Mouse (Mus musculus) heart, embryonic 13.5 days (tissue): ENCODE data around the gene Rps27. TPM values are rescaled to one million over a fixed set of nuclear protein-coding genes. Genes with fewer than 3 reads are reported as not detected.

ENCODE experiments used
- ATAC-seq: fragments of 200-750 bp; cut with Nextera tagmentation; 2 replicates; pipeline ENCODE4 v1.8.0; 2017; ENCODE audit warnings: moderate TSS enrichment; ENCODE audit not compliant: insufficient number of reproducible peaks, low FRiP score, low TSS enrichment; ENCODE audit errors: extremely low read depth
- H3K27ac ChIP-seq: fragments of 300-500 bp; sonication (generic); replicated peaks from 2 replicates; pipeline ENCODE4 v1.5.1; 2015; ENCODE audit warnings: moderate library complexity, mild to moderate bottlenecking, inconsistent platforms
- H3K27me3 ChIP-seq: fragments of 300-500 bp; sonication (generic); replicated peaks from 2 replicates; pipeline ENCODE4 v1.6.1; 2015; ENCODE audit warnings: mild to moderate bottlenecking, inconsistent platforms
- H3K36me3 ChIP-seq: fragments of 300-500 bp; sonication (generic); 2 replicates; pipeline ENCODE4 v1.6.1; 2015; ENCODE audit warnings: mild to moderate bottlenecking, inconsistent platforms
- H3K4me1 ChIP-seq: fragments of 300-500 bp; sonication (generic); 2 replicates; pipeline ENCODE4 v1.6.1; 2015; ENCODE audit warnings: inconsistent platforms
- H3K4me2 ChIP-seq: fragments of 300-500 bp; sonication (generic); 2 replicates; pipeline ENCODE4 v1.6.1; 2015; ENCODE audit warnings: inconsistent platforms, mild to moderate bottlenecking, moderate library complexity
- H3K4me3 ChIP-seq: fragments of 300-500 bp; sonication (generic); 2 replicates; pipeline ENCODE4 v1.5.1; 2015; ENCODE audit warnings: moderate library complexity, mild to moderate bottlenecking, inconsistent platforms
- H3K9ac ChIP-seq: fragments of 300-500 bp; sonication (generic); 2 replicates; pipeline ENCODE4 v1.6.1; 2015; ENCODE audit warnings: inconsistent platforms, mild to moderate bottlenecking, moderate library complexity
- H3K9me3 ChIP-seq: fragments of 300-500 bp; sonication (generic); 2 replicates; pipeline ENCODE4 v1.6.1; 2016; ENCODE audit warnings: inconsistent platforms
- WGBS: fragments of 180-500 bp; shearing (Covaris S2); methylation state at CpG from one replicate; pipeline ENCODE4 v1.1.7; 2015; ENCODE audit warnings: mixed read lengths; 5-methylcytosine and 5-hydroxymethylcytosine counted together
- polyA plus RNA-seq: library from polyadenylated mRNA; unstranded; fragments of >200 nt; fragmentation: Nextera tagmentation; extraction: Ambion mirVana; gene quantifications from 2 replicates; pipeline ENCODE4 v1.2.1, GENCODE M21; 2015

The Rps27 gene
- polyA plus RNA-seq, 1 experiment from 2014 or later = 878 TPM

DNA sequence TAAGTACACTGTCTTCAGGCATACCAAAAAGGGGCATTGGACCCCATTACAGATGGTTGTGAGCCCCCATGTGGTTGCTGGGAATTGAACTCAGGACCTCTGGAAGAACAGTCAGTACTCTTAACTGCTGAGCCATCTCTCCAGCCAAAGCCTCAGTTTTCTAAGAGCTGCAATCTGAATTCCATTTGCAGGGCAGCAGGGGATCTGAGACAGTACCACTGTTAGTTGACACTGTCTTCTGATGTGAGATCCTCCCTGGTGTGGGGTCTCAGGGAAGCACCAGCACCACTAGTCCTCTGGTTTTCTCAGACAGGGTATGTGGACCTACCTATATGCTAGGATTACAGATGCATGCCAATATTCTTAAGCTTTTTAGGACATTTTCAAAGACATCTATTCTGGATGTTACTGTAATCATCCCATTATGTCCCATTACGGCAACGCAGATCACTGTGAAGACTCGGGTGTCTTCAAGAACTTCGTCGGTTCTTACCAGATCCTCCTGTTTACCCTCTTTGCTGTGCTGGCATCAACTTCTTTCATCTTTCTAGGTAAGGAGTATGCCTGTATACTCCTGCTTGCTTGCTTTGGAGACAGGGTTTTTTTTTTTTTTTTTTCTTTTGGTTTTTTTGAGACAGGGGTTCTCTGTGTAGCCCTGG is 3.4 kb downstream of the Rps27 start:
- Histone ChIP-seq H3K4me2 (no peak overlapping the region), H3K9ac (no peak overlapping the region), H3K4me1 (peaks cover 44% of the 10 kb centered on the region), H3K36me3 (peaks cover 60% of the 10 kb centered on the region), H3K9me3 (no peaks in the 10 kb centered on the region), H3K4me3 (no peak overlapping the region), H3K27me3 (no peaks in the 10 kb centered on the region), H3K27ac (no peak overlapping the region)
- no peak for ATAC-seq
- WGBS = 87% methylated on average over 5 of the region's 5 CpGs

DNA sequence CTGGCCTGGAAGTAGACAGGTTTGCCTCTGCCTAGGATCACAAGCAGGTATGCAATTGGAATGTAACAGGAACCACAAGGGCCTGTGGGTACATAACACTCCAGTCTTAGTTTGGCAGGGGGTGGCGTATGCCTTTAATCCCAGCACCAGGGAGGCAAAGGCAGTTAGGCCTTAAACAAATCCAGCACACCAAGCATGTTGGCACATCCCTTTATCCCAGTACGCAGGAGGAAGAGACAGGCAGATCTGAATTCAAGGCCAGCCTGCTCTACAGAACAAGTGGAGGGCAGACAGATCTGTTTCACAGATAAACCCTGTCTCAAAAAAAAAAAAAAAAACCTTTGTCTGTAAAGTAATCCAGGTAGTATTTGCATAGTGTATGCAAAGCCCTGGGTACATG is 4.8 kb downstream of the Rps27 start:
- Histone ChIP-seq H3K4me1 (peaks cover 40% of the 10 kb centered on the region), H3K9me3 (no peaks in the 10 kb centered on the region), H3K4me3 (no peak overlapping the region), H3K36me3 (peaks cover 60% of the 10 kb centered on the region), H3K9ac (no peak overlapping the region), H3K27ac (peak overlapping the region; percentile 21), H3K27me3 (no peaks in the 10 kb centered on the region), H3K4me2 (no peak overlapping the region)
- 72% methylated on average over 2 of the region's 2 CpGs for WGBS
- no peak for ATAC-seq

DNA sequence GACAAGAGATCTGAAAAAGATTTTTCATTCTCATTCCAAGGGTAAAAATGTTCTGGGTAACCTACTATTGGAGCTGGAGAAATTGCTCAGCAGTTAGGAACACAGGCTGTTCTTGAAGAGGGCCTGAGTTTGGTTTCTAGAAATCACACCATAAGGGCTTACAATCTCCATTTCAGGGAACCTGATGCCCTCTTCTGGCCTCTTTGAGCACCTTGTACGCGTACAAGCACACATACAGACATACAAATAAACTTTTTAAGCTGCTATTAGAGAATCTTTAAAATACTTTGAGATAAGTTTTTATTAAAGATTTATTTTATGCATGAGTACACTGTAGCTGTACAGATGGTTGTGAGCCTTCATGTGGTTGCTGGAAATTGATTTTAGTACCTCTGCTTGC is 8.9 kb downstream of the Rps27 start:
- H3K9ac ChIP-seq = no peak overlapping the region
- H3K27me3 ChIP-seq = no peaks in the 10 kb centered on the region
- peaks cover 12% of the 10 kb centered on the region for H3K4me1 ChIP-seq
- no peak overlapping the region for H3K27ac ChIP-seq
- peaks cover 29% of the 10 kb centered on the region for H3K36me3 ChIP-seq
- H3K4me2 ChIP-seq = no peak overlapping the region
- H3K9me3 ChIP-seq = no peaks in the 10 kb centered on the region
- 95% methylated on average over 2 of the region's 2 CpGs for WGBS
- no peak overlapping the region for H3K4me3 ChIP-seq
- no peak for ATAC-seq

DNA sequence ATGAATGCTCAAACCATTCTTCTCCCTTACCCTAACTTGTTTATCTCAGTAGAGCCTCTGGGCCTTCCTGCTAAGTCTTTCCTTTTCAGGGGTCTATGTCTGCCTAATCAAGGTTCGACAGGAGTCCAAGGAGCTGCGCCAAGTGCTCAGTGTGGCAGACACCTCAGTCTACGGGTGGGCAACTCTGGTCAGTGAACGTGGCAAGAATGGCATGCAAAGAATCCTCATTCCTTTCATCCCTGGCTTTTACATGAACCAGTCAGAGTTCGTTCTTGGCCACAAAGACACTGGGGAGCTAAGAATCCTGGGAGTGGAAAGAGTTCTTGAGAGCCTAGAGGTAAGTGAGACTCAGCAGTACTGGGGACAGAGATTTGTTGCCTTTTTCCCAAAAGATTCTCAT is 9.8 kb downstream of the Rps27 start:
- Histone ChIP-seq H3K36me3 (peaks cover 20% of the 10 kb centered on the region), H3K9ac (no peak overlapping the region), H3K27ac (peak overlapping the region; percentile 63), H3K4me2 (no peak overlapping the region), H3K4me1 (peaks cover 7% of the 10 kb centered on the region), H3K9me3 (no peaks in the 10 kb centered on the region), H3K4me3 (no peak overlapping the region), H3K27me3 (no peaks in the 10 kb centered on the region)
- 27% methylated on average over 5 of the region's 5 CpGs for WGBS
- ATAC-seq = no peak

DNA sequence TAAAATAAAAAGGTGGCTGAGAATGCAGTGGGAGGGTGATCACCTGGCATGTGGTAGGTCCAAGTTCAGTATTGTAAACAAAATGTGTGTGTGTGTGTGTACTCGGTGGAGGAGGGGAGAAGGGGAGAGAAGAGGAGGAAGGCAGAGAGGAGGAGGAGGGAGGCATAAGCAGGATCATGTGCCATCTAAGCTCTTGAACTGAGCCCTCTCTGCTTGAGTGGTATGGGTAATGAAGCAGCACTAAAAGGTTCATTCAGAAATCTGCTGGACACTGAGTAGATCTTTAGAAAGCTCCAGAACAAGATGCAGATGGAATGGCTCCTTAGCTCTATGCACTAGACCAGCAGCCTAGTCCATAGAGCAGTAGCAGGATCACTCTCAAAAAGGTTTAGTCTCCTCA is 10.6 kb downstream of the Rps27 start:
- WGBS = 88% methylated on average over 1 of the region's 1 CpGs
- no peak overlapping the region for H3K4me2 ChIP-seq

DNA sequence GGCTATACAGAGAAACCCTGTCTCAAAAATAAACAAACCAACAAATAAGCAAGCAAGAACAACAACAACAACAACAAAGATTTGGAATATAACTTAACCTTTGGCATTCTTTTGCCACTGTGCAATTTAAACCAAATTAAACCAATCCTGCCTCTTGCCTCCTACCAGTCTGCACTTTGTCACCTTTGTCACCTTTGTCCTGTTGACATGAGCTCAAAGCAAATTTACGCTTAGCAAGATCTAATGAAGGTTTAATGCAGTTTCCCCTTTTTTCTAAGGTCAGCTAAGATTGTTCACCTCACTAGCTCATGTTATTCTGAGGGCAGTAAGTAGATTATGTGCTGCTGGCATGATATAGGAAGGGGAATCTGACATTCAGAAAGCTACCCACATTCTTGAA is 15.9 kb downstream of the Rps27 start:
- H3K36me3 ChIP-seq = no peaks in the 10 kb centered on the region
- no peak overlapping the region for H3K9ac ChIP-seq
- no peak overlapping the region for H3K27ac ChIP-seq
- H3K9me3 ChIP-seq = no peaks in the 10 kb centered on the region
- H3K4me2 ChIP-seq = no peak overlapping the region
- H3K4me3 ChIP-seq = no peak overlapping the region
- no peaks in the 10 kb centered on the region for H3K27me3 ChIP-seq
- no peak for ATAC-seq
- 48% methylated on average over 1 of the region's 1 CpGs for WGBS
- H3K4me1 ChIP-seq = peaks cover 6% of the 10 kb centered on the region; the same call in 1 of the 2 replicates

More for the DNA sequence above, 10.6 kb downstream of the Rps27 start:
- Histone ChIP-seq H3K27me3 (no peaks in the 10 kb centered on the region), H3K4me3 (no peak overlapping the region), H3K9me3 (no peaks in the 10 kb centered on the region), H3K9ac (no peak overlapping the region), H3K27ac (no peak overlapping the region; the same call in 1 of the 2 replicates), H3K36me3 (peaks cover 12% of the 10 kb centered on the region), H3K4me1 (peaks cover 6% of the 10 kb centered on the region; the same call in 1 of the 2 replicates)
- ATAC-seq = no peak

DNA sequence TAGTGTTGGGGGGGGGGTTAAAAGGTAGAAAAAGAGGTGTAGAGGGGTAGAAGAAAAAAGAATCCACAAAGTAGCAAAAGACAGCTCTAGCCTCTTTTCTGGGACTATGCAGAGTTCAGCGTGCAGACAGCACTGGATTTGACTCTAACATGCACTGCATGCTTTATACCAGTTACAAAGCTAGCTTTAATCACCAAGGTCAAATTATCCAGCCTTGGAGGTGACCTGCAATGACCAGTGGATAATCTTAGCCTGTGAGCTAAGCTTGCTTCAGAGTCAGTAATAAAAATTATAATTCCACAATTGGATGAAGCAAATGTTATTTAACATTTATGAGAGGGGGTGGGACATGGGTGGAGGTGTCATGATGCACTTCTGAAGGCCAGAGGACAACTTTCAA is 17.8 kb downstream of the Rps27 start:
- H3K9me3 ChIP-seq = no peaks in the 10 kb centered on the region

DNA sequence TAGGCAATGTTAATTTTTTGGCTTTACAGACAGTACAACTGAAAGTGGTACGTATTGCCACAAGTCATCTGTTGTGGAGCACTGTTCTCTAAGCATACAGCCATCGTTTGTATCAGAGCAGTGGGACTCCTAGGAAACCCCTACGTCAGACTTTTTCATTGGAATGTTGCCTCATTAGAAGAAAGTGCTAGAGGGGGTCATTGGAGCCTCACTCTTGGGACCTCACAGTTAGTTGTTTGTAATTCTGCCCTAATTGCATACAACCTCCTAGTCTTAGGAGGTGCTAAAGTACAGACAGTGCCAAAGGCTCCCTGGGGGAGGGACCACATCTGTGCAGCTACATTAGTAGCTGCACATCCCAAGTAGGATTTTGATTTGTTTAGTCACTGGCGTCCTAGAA is 18.7 kb downstream of the Rps27 start:
- 70% methylated on average over 4 of the region's 4 CpGs for WGBS
- Histone ChIP-seq H3K4me1 (peaks cover 6% of the 10 kb centered on the region; the same call in 1 of the 2 replicates), H3K27ac (no peak overlapping the region), H3K4me2 (no peak overlapping the region), H3K27me3 (no peaks in the 10 kb centered on the region), H3K9me3 (no peaks in the 10 kb centered on the region), H3K4me3 (no peak overlapping the region), H3K36me3 (no peaks in the 10 kb centered on the region), H3K9ac (no peak overlapping the region)
- ATAC-seq = no peak

More for the DNA sequence above, 17.8 kb downstream of the Rps27 start:
- H3K4me3 ChIP-seq = no peak overlapping the region
- 52% methylated on average over 1 of the region's 1 CpGs for WGBS
- peaks cover 6% of the 10 kb centered on the region; the same call in 1 of the 2 replicates for H3K4me1 ChIP-seq
- H3K27me3 ChIP-seq = no peaks in the 10 kb centered on the region
- H3K36me3 ChIP-seq = no peaks in the 10 kb centered on the region
- no peak for ATAC-seq
- H3K9ac ChIP-seq = no peak overlapping the region
- no peak overlapping the region for H3K4me2 ChIP-seq
- H3K27ac ChIP-seq = no peak overlapping the region

DNA sequence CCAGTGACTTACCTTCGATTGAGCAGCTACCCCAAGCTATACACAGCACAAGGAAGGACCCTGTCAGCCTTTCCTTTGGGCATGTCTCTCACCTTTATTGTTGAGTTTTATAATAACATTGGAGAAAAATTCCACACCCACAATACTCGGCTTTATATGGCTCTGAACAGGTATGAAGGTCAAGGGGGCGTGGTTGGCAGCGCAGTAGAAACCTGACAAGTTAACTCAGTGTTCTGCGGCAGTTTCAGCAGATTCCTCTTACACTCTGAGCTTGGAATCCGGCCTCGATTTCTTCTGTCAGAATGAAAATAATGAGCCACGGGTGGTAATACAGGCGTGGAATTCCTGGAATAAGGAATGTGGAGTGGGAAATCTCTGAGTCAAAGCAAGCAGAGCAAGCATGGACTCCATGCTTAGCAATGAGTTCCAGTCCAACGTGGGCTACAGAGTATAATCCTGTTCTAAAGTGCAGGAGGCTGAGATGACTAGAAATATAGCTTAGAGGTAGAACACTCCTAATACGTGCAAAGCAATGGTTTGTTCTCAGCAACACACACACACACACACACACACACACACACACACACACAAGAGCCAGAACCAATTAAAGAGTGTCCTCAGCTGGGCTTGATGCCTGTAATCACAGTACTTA is 22.5 kb downstream of the Rps27 start:
- ATAC-seq = no peak
- WGBS = 67% methylated on average over 11 of the region's 11 CpGs
- peaks cover 11% of the 10 kb centered on the region for H3K4me1 ChIP-seq
- no peak overlapping the region for H3K4me2 ChIP-seq
- H3K9ac ChIP-seq = no peak overlapping the region
- no peak overlapping the region for H3K27ac ChIP-seq
- no peak overlapping the region for H3K4me3 ChIP-seq
- no peaks in the 10 kb centered on the region for H3K36me3 ChIP-seq
- H3K9me3 ChIP-seq = no peaks in the 10 kb centered on the region
- no peaks in the 10 kb centered on the region for H3K27me3 ChIP-seq

DNA sequence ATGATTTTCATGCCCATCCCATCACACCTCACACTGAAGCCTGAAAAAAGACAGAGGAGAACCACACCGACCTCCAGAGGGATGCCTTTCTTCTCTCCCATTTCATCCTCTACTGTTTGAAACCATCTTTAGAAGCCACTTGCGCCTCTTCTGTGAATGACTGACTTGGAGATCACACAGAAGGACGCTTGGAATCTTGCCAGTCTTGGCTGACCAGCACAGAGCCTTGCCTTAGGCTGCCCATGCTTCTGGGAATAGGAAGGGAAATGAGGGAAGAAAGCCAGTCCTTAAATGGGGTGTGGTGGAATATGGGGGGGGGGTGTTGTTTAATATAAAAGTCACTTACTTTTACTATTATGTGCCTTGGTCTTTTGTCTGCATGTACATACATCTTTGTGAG is 29.9 kb downstream of the Rps27 start:
- Histone ChIP-seq H3K27ac (no peak overlapping the region), H3K4me3 (no peak overlapping the region), H3K4me1 (peaks cover 5% of the 10 kb centered on the region), H3K4me2 (no peak overlapping the region), H3K9ac (no peak overlapping the region), H3K36me3 (no peaks in the 10 kb centered on the region), H3K27me3 (no peaks in the 10 kb centered on the region), H3K9me3 (no peaks in the 10 kb centered on the region)
- no peak for ATAC-seq
- WGBS = 55% methylated on average over 3 of the region's 3 CpGs

DNA sequence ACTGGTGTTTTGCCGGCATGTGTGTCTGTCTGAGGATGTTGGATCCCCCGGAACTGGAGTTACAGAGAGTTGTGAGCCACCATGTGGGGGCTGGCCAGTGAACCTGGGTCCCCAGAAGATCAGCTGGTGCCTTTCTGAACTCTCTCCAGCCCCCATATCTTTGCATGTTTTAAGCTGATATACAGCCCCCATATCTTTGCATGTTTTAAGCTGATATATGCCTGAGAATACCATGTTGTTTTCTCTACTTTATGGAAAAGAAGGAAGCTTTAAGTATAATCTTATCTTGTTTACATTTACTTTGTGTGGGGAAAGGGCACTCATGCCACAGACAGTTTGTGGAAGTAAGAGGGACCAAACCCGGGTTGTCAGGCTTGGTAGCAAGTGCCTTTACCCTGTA is 33.9 kb downstream of the Rps27 start:
- WGBS = 57% methylated on average over 3 of the region's 3 CpGs
- H3K4me3 ChIP-seq = no peak overlapping the region
- no peak overlapping the region for H3K4me2 ChIP-seq
- H3K36me3 ChIP-seq = no peaks in the 10 kb centered on the region
- H3K9ac ChIP-seq = no peak overlapping the region
- no peak for ATAC-seq
- H3K4me1 ChIP-seq = no peaks in the 10 kb centered on the region
- H3K27ac ChIP-seq = no peak overlapping the region
- no peaks in the 10 kb centered on the region for H3K27me3 ChIP-seq
- no peaks in the 10 kb centered on the region for H3K9me3 ChIP-seq
